Mouse (Mus musculus): ENCODE results near the gene Taf10. TPM values are rescaled to one million over a fixed set of nuclear protein-coding genes. Genes with fewer than 3 reads are reported as not detected.

Taf10 gene
- total and polyA plus RNA-seq, 2 experiments from 2014 or later, result 86.5 to 99.9 TPM

DNA sequence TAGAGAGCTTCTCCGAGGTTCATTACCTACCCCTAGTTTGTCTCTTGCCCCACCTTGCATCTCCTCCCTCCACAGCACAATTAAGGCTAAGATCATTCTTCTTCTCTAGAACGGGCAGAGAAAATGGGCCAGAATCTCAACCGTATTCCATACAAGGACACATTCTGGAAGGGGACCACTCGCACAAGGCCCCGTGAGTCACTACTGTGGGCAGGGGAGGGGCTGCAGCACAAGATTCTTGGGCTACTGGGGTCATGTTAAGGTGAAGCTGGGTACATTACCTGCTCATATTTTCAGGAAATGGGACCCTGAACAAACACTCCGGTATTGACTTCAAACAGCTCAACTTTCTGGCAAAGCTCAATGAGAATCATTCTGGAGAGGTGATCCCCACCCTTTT, 3.3 kb downstream of the Taf10 start:
- DNase-seq (no peak), ATAC-seq (no peak)
- WGBS, result 82% methylated on average over 6 of the region's 6 CpGs

DNA sequence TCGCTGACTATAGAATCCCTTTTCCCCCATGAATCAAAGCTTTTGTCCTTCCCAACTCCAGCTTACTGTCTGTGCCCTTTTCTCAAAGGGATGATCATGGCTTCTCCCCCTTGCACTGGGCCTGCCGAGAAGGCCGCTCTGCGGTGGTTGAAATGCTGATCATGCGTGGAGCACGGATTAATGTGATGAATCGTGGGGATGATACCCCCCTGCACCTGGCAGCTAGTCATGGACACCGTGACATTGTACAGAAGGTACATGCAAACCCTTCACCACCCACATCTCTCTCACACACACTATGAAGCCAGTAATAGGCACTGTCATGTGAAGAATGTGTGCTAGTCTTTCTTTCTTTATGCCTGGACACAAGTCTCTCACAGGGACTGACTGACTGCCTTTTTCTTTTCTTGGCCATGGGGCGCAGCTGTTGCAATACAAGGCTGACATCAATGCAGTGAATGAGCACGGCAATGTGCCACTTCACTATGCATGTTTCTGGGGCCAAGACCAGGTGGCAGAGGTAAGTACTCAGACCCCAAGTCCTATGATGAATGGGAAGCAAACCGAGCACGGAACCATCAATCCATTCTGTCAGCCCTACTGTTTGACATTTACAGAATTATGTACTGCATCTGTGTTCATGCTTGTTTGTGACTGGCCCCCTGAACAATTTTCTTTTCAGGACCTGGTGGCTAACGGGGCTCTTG, 3.9 kb downstream of the Taf10 start:
- H3K4me1 ChIP-seq (ENCODE audit: insufficient read depth), result peaks cover 9% of the 10 kb centered on the region
- peaks cover 35% of the 10 kb centered on the region for H3K36me3 ChIP-seq (ENCODE audit: insufficient read depth)
- no peak for DNase-seq
- no peak overlapping the region for H3K9ac ChIP-seq
- H3K27me3 ChIP-seq (ENCODE audit: insufficient read depth, low read length), result no peaks in the 10 kb centered on the region
- H3K4me2 ChIP-seq (ENCODE audit: low read depth), result no peak overlapping the region
- ATAC-seq, result no peak
- TF ChIP-seq CTCF (IDR thresholded peaks at IDR 0.05; ENCODE audit: low read depth), result no peak
- H3K4me3 ChIP-seq (ENCODE audit: low read depth, low read length), result no peak overlapping the region
- no peak overlapping the region for H3K27ac ChIP-seq (ENCODE audit: low read depth, low read length)
- no peaks in the 10 kb centered on the region for H3K9me3 ChIP-seq (ENCODE audit: low read length)
- 85% methylated on average over 13 of the region's 13 CpGs for WGBS

More for the DNA sequence above, 3.3 kb downstream of the Taf10 start:
- Histone ChIP-seq H3K4me1 (ENCODE audit: insufficient read depth) (peaks cover 6% of the 10 kb centered on the region; the same call in 1 of the 2 replicates), H3K4me3 (ENCODE audit: low read depth, low read length) (no peak overlapping the region), H3K4me2 (ENCODE audit: low read depth) (no peak overlapping the region), H3K9ac (no peak overlapping the region), H3K27ac (ENCODE audit: low read depth, low read length) (no peak overlapping the region), H3K36me3 (ENCODE audit: insufficient read depth) (peaks cover 35% of the 10 kb centered on the region), H3K9me3 (ENCODE audit: low read length) (no peaks in the 10 kb centered on the region), H3K27me3 (ENCODE audit: insufficient read depth, low read length) (no peaks in the 10 kb centered on the region)
- no peak for TF ChIP-seq CTCF (IDR thresholded peaks at IDR 0.05; ENCODE audit: low read depth)

DNA sequence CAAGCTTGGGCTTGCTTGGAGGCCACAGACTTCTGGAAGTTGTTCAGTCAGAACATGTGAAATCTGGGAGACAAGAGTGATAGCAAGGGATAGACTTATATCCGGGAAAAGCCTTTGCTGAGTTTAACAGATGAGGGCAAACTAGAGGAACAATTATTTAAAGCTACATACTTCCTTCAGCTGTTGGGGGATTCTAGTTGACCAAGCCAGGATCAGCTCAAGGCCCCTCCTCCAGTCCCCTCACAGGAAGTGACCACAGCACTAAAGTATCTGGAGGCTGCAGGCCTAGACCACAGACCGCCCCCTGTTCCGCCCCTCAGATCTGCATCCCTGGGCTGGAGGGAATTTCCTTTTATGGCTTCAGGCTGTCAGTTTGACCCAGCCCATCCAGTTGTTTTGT, 5.2 kb downstream of the Taf10 start:
- no peak for ATAC-seq
- 0 out of 2 replicates have a peak overlapping the region, but pooled peaks have one; percentile 4 for H3K4me2 ChIP-seq (ENCODE audit: low read depth)

DNA sequence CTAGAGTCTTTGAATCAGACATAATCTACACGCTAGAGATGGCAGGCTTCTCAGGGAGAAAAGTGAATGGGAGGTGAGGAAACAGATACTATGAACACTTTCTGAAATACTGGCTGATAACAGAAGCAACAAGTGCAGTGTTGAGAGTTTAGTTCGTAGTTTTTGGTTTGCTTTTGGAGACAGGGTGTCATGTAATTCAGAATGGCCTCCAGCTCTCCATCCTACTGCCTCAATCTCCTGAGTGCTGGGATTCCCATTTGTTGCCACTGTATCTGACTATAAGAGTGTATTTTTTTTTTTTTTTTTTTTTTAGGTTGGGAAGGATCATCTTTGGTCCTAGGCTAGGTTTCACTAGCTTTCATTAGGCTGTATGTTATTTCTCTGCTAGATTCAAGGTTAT, 5.9 kb downstream of the Taf10 start:
- peaks cover 9% of the 10 kb centered on the region for H3K4me1 ChIP-seq (ENCODE audit: insufficient read depth)
- peak overlapping the region; percentile 4; the same call in 1 of the 2 replicates for H3K4me2 ChIP-seq (ENCODE audit: low read depth)
- no peaks in the 10 kb centered on the region for H3K27me3 ChIP-seq (ENCODE audit: insufficient read depth, low read length)
- no peak for ATAC-seq
- H3K27ac ChIP-seq (ENCODE audit: low read depth, low read length), result no peak overlapping the region
- no peak overlapping the region for H3K4me3 ChIP-seq (ENCODE audit: low read depth, low read length)
- H3K9me3 ChIP-seq (ENCODE audit: low read length), result no peaks in the 10 kb centered on the region
- no peak overlapping the region for H3K9ac ChIP-seq
- TF ChIP-seq CTCF (IDR thresholded peaks at IDR 0.05; ENCODE audit: low read depth), result no peak
- WGBS, result 84% methylated on average over 2 of the region's 2 CpGs
- peaks cover 45% of the 10 kb centered on the region for H3K36me3 ChIP-seq (ENCODE audit: insufficient read depth)
- DNase-seq, result no peak

More for the DNA sequence above, 5.2 kb downstream of the Taf10 start:
- H3K4me3 ChIP-seq (ENCODE audit: low read depth, low read length), result no peak overlapping the region
- H3K4me1 ChIP-seq (ENCODE audit: insufficient read depth), result peaks cover 9% of the 10 kb centered on the region
- H3K27me3 ChIP-seq (ENCODE audit: insufficient read depth, low read length), result no peaks in the 10 kb centered on the region
- no peak overlapping the region for H3K9ac ChIP-seq
- no peak for TF ChIP-seq CTCF (IDR thresholded peaks at IDR 0.05; ENCODE audit: low read depth)
- no peaks in the 10 kb centered on the region for H3K9me3 ChIP-seq (ENCODE audit: low read length)
- H3K27ac ChIP-seq (ENCODE audit: low read depth, low read length), result no peak overlapping the region; the same call in 1 of the 2 replicates
- no peak for DNase-seq
- peaks cover 39% of the 10 kb centered on the region for H3K36me3 ChIP-seq (ENCODE audit: insufficient read depth)
- 34% methylated on average over 3 of the region's 3 CpGs for WGBS

DNA sequence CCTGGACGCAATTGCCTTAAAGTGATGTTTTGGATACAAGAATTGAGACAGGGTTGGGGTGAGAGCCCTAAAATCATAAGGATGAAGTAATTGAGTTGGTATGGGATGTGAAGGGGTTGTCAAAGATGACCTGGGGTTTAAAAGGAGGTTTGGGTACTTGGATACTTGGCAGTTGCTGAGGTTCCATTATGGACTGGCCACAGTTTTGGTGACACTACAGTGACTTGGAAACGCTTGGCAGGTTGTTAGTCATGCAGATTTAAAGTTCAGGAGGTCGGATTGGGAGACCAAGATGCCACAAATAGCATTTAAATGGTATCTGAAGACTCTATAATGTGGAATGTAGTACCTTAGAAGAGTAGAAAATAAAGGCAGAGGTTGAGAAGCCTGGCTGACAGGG, 6.5 kb downstream of the Taf10 start:
- no peak overlapping the region for H3K9ac ChIP-seq
- peaks cover 9% of the 10 kb centered on the region for H3K4me1 ChIP-seq (ENCODE audit: insufficient read depth)
- TF ChIP-seq CTCF (IDR thresholded peaks at IDR 0.05; ENCODE audit: low read depth), result no peak
- WGBS, result 35% methylated on average over 3 of the region's 3 CpGs
- peak overlapping the region; percentile 96 for H3K4me2 ChIP-seq (ENCODE audit: low read depth)
- H3K27me3 ChIP-seq (ENCODE audit: insufficient read depth, low read length), result no peaks in the 10 kb centered on the region
- peaks cover 46% of the 10 kb centered on the region for H3K36me3 ChIP-seq (ENCODE audit: insufficient read depth)
- DNase-seq (no peak), ATAC-seq (no peak)
- H3K9me3 ChIP-seq (ENCODE audit: low read length), result no peaks in the 10 kb centered on the region
- H3K27ac ChIP-seq (ENCODE audit: low read depth, low read length), result no peak overlapping the region
- peak overlapping the region; percentile 81 for H3K4me3 ChIP-seq (ENCODE audit: low read depth, low read length)

DNA sequence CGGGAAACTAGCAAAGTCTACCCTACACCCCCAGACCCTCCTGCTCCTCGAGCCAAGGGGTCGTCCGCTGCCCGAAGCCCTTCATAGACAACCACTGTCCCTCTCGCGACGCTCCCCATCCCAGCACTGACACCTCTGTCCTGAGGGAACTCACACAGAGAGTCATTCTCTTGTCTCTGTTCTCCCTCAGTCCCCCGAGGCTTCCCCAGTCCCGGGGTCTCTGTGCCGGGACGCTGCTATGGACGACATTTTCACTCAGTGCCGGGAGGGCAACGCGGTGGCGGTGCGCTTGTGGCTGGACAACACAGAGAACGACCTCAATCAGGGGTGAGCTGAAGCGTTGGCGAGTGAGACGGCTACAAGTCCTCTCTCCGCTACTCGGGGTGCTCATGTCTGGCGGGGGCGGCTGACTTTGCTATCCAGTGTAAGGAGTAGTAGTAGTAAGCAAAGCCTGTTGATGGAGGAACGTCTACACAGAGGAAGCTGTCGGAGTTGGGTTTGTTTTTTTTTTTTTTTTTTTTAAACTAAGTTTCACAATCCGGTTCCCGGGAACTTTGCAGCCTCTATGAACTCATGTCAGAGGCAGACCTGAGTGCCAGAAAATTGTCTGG, 7.1 kb downstream of the Taf10 start, which contains the start of gene Rrp8:
Rrp8 (minus strand) TSS at position 475 of the 611 bp plus-strand sequence.
- peak within 1 kb of the TSS; percentile 74 for H3K9ac ChIP-seq
- H3K27me3 ChIP-seq (ENCODE audit: insufficient read depth, low read length), result no peaks in the 10 kb centered on the region
- peak within 1 kb of the TSS; percentile 71 for H3K27ac ChIP-seq (ENCODE audit: low read depth, low read length)
- no peak for TF ChIP-seq CTCF (IDR thresholded peaks at IDR 0.05; ENCODE audit: low read depth)
- DNase-seq, result no peak
- peaks cover 46% of the 10 kb centered on the region for H3K36me3 ChIP-seq (ENCODE audit: insufficient read depth)
- no peaks in the 10 kb centered on the region for H3K9me3 ChIP-seq (ENCODE audit: low read length)
- peak within 1 kb of the TSS; percentile 96 for H3K4me2 ChIP-seq (ENCODE audit: low read depth)
- peak; percentile 19 for ATAC-seq
- peak within 1 kb of the TSS; percentile 81 for H3K4me3 ChIP-seq (ENCODE audit: low read depth, low read length)
- under 1% methylated on average over 30 of the region's 30 CpGs for WGBS
- peaks cover 9% of the 10 kb centered on the region for H3K4me1 ChIP-seq (ENCODE audit: insufficient read depth)

Measured in forebrain, postnatal 0 days (tissue).